Mouse (Mus musculus) heart, adult 11 months (tissue): ENCODE data around the gene Med19.
A peak's percentile ranks its signal among the peaks of the same experiment; 100 is the strongest.

Source experiments
- DNase-seq: peaks from one replicate; pipeline ENCODE4 v3.0.0; 2022

The Med19 gene

GRCm38 (mm10) chr2:84720718-84721117, 42.5 kb downstream of the Med19 start:
- DNase-seq = no peak

- DNase-seq = peak; percentile 60
Measured at GRCm38 (mm10) chr2:84721182-84721581, 43.0 kb downstream of the Med19 start.

- peak; percentile 85 for DNase-seq
Measured at GRCm38 (mm10) chr2:84723856-84724255, 45.7 kb downstream of the Med19 start.

GRCm38 (mm10) chr2:84725770-84726169, 47.6 kb downstream of the Med19 start:
- DNase-seq = peak; percentile 84

GRCm38 (mm10) chr2:84726716-84727115, 48.5 kb downstream of the Med19 start:
- peak; percentile 89 for DNase-seq

GRCm38 (mm10) chr2:84727172-84727858, 49.1 kb downstream of the Med19 start, which contains the start of gene Clp1:
Clp1 (minus strand) TSS chr2:84727350.
- DNase-seq = peak; percentile 99

GRCm38 (mm10) chr2:84728191-84728590, 50.0 kb downstream of the Med19 start:
- DNase-seq = peak; percentile 81

- no peak for DNase-seq
Measured at GRCm38 (mm10) chr2:84731206-84731605, 53.0 kb downstream of the Med19 start.

GRCm38 (mm10) chr2:84732394-84732793, 54.2 kb downstream of the Med19 start:
- peak; percentile 45 for DNase-seq

GRCm38 (mm10) chr2:84733579-84734300, 55.5 kb downstream of the Med19 start, which contains the start of gene Ypel4:
Ypel4 (plus strand) TSS chr2:84734058.
- DNase-seq = peak; percentile 96

- DNase-seq = peak; percentile 88
Measured at GRCm38 (mm10) chr2:84734351-84734864, 56.2 kb downstream of the Med19 start.

GRCm38 (mm10) chr2:84734919-84735318, 56.7 kb downstream of the Med19 start:
- DNase-seq = no peak

GRCm38 (mm10) chr2:84735346-84735920, 57.2 kb downstream of the Med19 start:
- DNase-seq = no peak

GRCm38 (mm10) chr2:84736312-84737161, 58.3 kb downstream of the Med19 start:
- DNase-seq = no peak

- DNase-seq = no peak
Measured at GRCm38 (mm10) chr2:84737451-84737925, 59.3 kb downstream of the Med19 start.
